Mouse (Mus musculus) myocyte (in vitro differentiated cells): ENCODE data around the gene I830077J02Rik.

Experiments
- E2F4 ChIP-seq: IDR thresholded peaks from one replicate; pipeline ENCODE4 v1.6.1; 2011; ENCODE audit warnings: mild to moderate bottlenecking, control low read depth, moderate library complexity; ENCODE audit not compliant: insufficient read depth
- POLR2A ChIP-seq: IDR thresholded peaks from one replicate; pipeline ENCODE4 v1.6.1; 2011; ENCODE audit warnings: low read depth, mild to moderate bottlenecking, control low read depth, moderate library complexity; ENCODE audit not compliant: insufficient read length
- USF1 ChIP-seq: IDR thresholded peaks from one replicate; pipeline ENCODE4 v1.6.1; 2011; ENCODE audit warnings: low read depth, mild to moderate bottlenecking, control low read depth, moderate library complexity

DNA sequence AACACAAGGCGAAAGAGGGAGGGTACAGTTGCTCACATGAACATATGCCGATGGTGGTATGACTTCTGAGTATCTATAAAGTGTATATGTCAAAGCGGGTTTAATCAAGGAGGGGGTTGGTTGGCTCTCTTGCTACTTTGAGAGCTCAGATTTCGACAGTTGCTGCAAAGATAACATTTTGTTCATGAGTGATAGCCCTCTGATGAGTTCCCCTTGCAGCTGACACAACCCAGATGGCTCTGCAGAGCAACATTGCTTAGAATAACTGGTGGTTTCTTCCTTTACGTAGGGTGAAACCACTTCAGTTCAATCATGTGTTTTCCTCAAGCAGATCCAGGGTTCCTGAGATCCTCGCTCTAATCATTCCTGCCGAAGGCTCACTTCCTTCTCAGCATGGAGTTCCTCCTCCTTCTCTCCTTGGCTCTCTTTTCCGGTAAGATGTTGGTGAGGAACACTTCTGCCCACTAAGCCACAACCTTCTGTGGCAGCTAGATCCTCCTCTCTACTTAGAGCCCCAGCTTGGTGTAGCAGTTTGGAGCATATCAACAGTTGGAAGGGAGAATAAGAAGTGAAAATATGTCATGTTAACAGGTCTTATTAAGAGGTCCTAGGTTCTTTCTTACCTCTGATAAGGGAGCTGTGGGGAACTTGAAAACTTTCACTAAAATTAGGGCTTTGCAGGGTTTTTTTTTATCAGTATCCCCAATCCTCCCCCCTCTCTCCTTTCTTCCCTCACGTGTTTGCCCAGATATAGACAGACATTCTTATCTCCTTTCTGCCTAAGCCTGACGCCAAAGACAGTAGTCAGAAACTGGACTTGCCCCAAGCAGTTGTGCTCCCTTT, 18.4 kb downstream of the I830077J02Rik start:
- TF ChIP-seq USF1 (no peak), POLR2A (no peak), E2F4 (no peak)
